Mouse (Mus musculus) heart, embryonic 16.5 days (tissue): ENCODE measurements around the gene Nme9. TPM values are rescaled to one million over a fixed set of nuclear protein-coding genes. Genes with fewer than 3 reads are reported as not detected.

Experiments used
- ATAC-seq: fragments of 200-750 bp; cut with Nextera tagmentation; replicated peaks from 2 replicates; pipeline ENCODE4 v1.8.0; 2017; ENCODE audit warnings: moderate number of reproducible peaks; ENCODE audit not compliant: insufficient read depth, low FRiP score; ENCODE audit errors: extremely low read depth
- H3K27ac ChIP-seq: fragments of 300-500 bp; sonication (generic); 2 replicates; pipeline ENCODE4 v1.5.1; 2014; ENCODE audit warnings: mild to moderate bottlenecking, low read length, control low read depth, moderate library complexity
- H3K27me3 ChIP-seq: fragments of 300-500 bp; sonication (generic); 2 replicates; pipeline ENCODE4 v1.6.1; 2014; ENCODE audit warnings: low read length, mixed read lengths; ENCODE audit not compliant: control insufficient read depth, insufficient read depth
- H3K36me3 ChIP-seq: fragments of 300-500 bp; sonication (generic); 2 replicates; pipeline ENCODE4 v1.6.1; 2014; ENCODE audit not compliant: control insufficient read depth, insufficient read depth
- H3K4me1 ChIP-seq: fragments of 300-500 bp; sonication (generic); 2 replicates; pipeline ENCODE4 v1.6.1; 2014; ENCODE audit warnings: low read length, mixed read lengths; ENCODE audit not compliant: control insufficient read depth, insufficient read depth
- H3K4me2 ChIP-seq: fragments of 300-500 bp; sonication (generic); 2 replicates; pipeline ENCODE4 v1.6.1; 2014; ENCODE audit warnings: low read depth, mild to moderate bottlenecking, control low read depth, low read length
- H3K4me3 ChIP-seq: fragments of 300-500 bp; sonication (generic); 2 replicates; pipeline ENCODE4 v1.5.1; 2014; ENCODE audit warnings: mild to moderate bottlenecking, control low read depth, low read length
- H3K9ac ChIP-seq: fragments of 300-500 bp; sonication (generic); 2 replicates; pipeline ENCODE4 v1.6.1; 2014; ENCODE audit warnings: low read length, control low read depth
- H3K9me3 ChIP-seq: fragments of 300-500 bp; sonication (generic); replicated peaks from 2 replicates; pipeline ENCODE4 v1.6.1; 2016; ENCODE audit warnings: low read length; ENCODE audit not compliant: control insufficient read depth
- WGBS: fragments of 180-500 bp; shearing (Covaris S2); extraction: QIAGEN DNeasy Blood & Tissue Kit; methylation state at CpG from one replicate; pipeline ENCODE4 v1.1.7; 2014; 5-methylcytosine and 5-hydroxymethylcytosine counted together
- polyA plus RNA-seq: library from polyadenylated mRNA; unstranded; fragments of >200 nt; fragmentation: Nextera tagmentation; extraction: Ambion mirVana; gene quantifications from 2 replicates; pipeline ENCODE4 v1.2.1, GENCODE M21; 2015

Gene Nme9
- polyA plus RNA-seq, 1 experiment from 2014 or later = 1.0 TPM

DNA sequence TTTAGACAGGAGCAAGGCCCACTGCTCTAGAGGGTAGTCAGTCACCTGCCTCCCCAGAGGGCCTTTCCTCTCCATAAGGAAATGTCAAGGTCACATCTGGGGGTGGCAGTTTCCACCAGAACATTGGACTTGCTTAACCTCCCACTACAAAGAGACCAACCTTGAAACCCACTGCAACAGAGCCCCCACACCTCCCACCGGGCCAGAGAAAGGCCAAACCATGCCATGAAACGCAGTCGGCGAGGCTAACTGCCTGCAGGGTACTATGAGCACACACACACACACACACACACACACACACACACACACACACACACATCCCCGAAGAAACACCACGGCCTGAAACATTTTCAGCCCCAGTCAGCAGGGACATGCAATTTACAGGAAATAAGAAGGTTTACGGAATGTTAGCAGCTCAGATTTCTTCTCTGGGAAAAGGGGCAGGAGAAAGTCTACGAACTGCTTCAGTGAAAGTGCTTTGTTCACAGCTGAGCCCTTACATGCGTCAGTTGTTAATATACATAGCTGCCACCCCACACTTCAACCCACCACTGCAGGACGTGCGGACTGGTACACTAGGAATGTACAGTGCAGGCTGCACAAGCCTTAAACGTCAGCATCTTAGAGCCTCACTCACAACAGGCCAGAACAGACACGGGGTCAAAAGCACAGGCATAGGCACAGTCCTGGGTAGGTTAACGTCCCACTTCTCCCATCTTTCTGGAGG lies 16.2 kb upstream of the Nme9 start:
- ATAC-seq = peak; percentile 67
- WGBS = 43% methylated on average over 14 of the region's 14 CpGs
- Histone ChIP-seq H3K4me2 (peak overlapping the region; percentile 96), H3K36me3 (no peaks in the 10 kb centered on the region), H3K27me3 (peaks cover 11% of the 10 kb centered on the region), H3K9me3 (no peaks in the 10 kb centered on the region), H3K4me3 (peak overlapping the region; percentile 81), H3K9ac (peak overlapping the region; percentile 87), H3K27ac (peak overlapping the region; percentile 84), H3K4me1 (peaks cover 17% of the 10 kb centered on the region)

DNA sequence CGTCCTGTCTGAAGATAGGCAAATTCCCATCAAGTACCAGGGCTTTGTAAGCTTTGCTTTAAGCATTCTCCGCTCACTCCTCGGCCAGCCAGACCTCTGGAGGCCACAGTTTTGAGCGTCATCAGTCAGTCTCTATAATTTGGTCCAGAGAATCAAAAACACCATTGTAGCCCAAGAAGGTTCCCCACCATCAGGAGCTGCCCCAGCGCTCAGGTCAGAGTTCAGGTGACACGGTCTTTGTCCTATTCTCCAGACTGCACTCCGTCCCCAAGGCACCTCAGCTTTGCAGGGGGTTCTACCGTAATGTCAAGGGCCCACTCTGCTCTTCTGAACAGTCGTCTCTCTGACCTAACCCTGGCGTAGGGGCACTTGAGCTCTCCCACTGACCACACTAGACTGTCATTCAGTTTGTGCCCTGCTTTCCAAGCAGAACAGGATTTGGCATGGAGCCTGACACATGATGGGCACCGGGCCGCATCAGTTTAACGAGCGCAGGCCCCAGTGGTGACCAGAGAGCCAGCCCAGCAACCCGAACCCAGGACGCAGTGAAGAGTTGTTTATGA lies 15.6 kb upstream of the Nme9 start:
- Histone ChIP-seq H3K4me1 (peaks cover 17% of the 10 kb centered on the region), H3K36me3 (no peaks in the 10 kb centered on the region), H3K27ac (peak overlapping the region; percentile 84), H3K4me3 (peak overlapping the region; percentile 81), H3K27me3 (peaks cover 11% of the 10 kb centered on the region), H3K4me2 (peak overlapping the region; percentile 96), H3K9me3 (no peaks in the 10 kb centered on the region), H3K9ac (peak overlapping the region; percentile 87)
- peak; percentile 42; the same call in 1 of the 2 replicates for ATAC-seq
- WGBS = 22% methylated on average over 16 of the region's 16 CpGs

DNA sequence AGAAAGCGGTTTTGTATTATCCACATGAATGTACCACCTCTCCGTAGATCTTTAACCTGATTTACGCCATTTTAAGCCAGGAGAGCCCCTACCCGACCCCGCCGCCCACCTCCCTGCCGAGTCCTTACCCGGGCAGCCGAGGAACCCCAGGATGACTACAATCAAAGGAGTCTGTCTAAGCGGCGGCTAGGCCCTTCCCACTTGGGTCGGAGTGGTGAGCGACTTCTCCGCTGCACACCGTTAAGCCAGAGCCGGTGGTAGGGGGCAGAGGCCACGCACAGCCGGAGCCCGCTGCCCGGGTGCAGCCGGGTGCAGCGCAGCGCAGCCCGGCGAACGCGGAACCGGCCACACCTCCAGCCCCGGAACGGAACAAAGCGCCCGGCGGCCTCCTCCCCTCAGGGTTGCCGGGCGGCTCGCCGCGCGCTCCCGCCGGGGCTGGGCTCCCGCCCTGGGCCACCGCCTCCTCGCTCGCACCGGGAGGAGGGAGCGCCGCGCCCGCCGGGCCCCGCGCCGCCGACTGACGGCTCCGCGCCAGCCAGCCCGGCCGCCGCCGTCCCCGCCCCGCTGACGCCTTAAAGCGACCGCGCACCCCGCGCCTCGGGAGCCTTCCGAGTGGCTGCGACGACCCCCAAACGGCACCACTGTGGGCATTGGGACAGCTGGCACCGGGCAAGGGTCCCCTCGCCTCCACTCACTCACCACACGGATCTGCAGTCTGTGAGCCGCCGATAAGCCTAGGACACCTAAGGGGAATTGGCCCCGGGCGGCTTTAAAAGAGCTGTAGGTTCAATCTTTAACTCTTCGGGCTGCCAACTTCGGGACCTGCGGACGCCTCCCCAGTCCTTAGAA lies 14.9 kb upstream of the Nme9 start:
- peaks cover 17% of the 10 kb centered on the region for H3K4me1 ChIP-seq
- under 1% methylated on average over 68 of the region's 86 CpGs for WGBS
- peak; percentile 78 for ATAC-seq
- H3K4me2 ChIP-seq = peak overlapping the region; percentile 96
- peak overlapping the region; percentile 84 for H3K27ac ChIP-seq
- H3K27me3 ChIP-seq = peaks cover 11% of the 10 kb centered on the region
- H3K36me3 ChIP-seq = no peaks in the 10 kb centered on the region
- peak overlapping the region; percentile 81 for H3K4me3 ChIP-seq
- no peaks in the 10 kb centered on the region for H3K9me3 ChIP-seq
- peak overlapping the region; percentile 87 for H3K9ac ChIP-seq

DNA sequence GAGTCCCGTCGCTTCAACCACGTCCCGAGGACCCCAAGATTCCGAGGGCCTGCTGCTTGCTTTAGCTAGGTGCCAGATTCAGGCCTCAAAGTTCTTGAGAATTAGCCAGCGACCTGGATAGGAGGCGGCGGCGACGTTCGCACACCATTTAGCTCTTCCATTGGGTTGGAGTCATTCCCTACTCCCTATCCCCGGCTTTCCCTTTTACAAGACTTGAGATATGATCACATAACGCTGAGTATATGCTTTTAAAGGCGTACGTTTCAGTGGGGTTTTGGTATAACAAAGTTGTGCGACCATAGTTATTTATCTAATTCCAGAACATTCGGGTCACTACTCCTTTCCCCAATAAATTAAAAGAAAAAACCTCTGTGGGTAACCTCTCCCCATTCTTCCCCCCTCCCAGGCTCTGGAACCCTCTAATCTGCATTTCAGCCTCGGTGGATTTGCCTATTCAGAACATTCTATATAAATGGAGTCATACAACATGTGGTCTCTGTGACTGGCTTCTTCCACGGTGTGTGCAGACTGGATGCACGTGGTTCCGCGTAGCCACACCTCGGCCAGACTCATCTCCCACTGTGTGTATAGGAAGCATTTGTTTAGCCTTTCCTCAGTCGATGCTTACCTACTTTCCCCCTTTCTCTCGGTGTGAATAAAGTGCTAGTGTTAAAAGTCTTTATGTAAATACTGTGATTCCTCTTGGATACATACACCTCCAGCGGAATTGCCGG lies 14.1 kb upstream of the Nme9 start, which contains the start of gene Mras:
Gene Mras, minus strand, starts transcription at position 351 of the 734 bp plus-strand sequence.
- Histone ChIP-seq H3K9me3 (no peaks in the 10 kb centered on the region), H3K27me3 (peaks cover 11% of the 10 kb centered on the region), H3K4me3 (peak within 1 kb of the TSS; percentile 81), H3K4me2 (peak within 1 kb of the TSS; percentile 96), H3K36me3 (no peaks in the 10 kb centered on the region), H3K9ac (peak within 1 kb of the TSS; percentile 87), H3K27ac (peak within 1 kb of the TSS; percentile 84), H3K4me1 (peaks cover 17% of the 10 kb centered on the region)
- WGBS = 12% methylated on average over 27 of the region's 27 CpGs
- peak; percentile 2; the same call in 1 of the 2 replicates for ATAC-seq

DNA sequence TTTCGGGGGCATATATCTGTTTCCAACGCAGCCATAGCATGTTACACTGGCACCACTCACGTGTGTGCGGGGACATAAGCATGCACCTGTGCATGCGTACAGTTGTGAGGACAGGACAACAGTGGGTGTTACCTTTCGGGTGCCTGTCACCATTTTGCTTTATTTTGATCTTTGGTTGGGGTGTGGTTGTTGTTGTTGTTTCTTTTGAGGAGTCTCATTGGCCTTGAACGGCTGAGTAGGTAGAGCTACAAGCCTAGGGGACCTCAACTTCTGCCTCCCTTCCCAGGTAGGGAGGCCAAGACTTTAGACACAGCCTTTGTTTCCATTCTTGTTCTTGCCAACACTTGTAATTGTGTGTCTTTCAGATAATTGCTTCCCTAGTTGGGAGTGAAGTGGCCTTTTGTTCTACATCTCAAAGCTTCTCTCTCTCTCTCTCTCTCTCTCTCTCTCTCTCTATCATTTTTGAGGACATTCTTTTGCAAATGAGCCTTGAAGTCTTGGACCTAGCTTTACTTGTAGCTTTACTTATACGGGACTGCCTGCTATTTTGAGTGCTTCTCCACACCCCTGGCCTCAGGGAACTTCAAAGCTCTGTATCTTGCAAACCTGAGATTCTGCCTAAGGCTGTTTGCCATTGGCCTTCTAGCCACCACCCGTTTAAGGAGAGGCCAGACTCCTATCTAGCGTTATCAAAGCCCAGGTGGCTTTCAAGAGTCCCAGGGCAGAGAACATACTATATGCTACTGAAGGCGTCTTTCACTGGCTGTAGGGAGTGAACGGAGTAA lies 13.3 kb upstream of the Nme9 start:
- Histone ChIP-seq H3K9ac (no peak overlapping the region), H3K27ac (no peak overlapping the region), H3K4me3 (no peak overlapping the region), H3K4me1 (peaks cover 17% of the 10 kb centered on the region), H3K9me3 (no peaks in the 10 kb centered on the region), H3K27me3 (peaks cover 11% of the 10 kb centered on the region), H3K36me3 (no peaks in the 10 kb centered on the region), H3K4me2 (no peak overlapping the region)
- WGBS = 66% methylated on average over 12 of the region's 12 CpGs
- ATAC-seq = no peak

DNA sequence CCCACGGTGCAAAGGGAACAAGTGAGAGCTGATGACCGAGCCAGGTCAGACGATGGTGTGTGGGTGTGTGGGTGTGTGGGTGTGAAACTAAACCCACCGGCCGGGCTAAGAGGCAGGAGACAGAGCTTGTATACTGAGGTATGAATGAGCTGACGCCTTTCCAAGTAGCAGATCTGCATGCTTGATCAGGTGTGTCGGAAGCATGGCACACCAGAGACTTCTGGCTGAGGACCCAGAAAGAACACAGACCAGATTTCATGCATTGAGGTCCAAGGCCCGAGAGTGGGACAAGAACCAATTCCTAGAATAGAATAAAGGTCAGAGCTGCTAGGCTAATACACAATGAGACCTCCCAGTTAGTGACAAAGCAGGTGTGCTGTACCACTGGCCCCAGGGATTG lies 12.2 kb upstream of the Nme9 start:
- ATAC-seq = no peak
- Histone ChIP-seq H3K36me3 (no peaks in the 10 kb centered on the region), H3K4me1 (peaks cover 17% of the 10 kb centered on the region), H3K4me3 (no peak overlapping the region), H3K9me3 (no peaks in the 10 kb centered on the region), H3K27me3 (peaks cover 11% of the 10 kb centered on the region), H3K27ac (no peak overlapping the region), H3K4me2 (no peak overlapping the region), H3K9ac (no peak overlapping the region)
- WGBS = 61% methylated on average over 8 of the region's 8 CpGs

DNA sequence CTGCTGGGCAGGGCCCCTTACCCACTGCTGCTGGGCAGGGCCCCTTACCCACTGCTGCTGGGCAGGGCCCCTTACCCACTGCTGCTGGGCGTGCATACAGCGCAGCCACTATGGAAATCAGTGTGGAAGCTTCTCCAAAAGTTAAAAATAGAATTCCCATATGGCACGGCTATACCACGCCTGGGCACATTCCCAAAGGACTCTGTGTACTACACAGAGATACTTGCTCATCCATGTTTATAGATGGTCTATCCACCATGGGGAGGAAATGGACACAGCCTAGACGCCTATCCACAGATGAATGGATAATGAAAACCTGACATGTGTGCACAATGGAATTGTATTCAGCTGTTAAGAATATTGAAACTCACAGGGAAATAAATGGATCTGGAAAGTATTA lies 10.3 kb upstream of the Nme9 start:
- peaks cover 7% of the 10 kb centered on the region; the same call in 1 of the 2 replicates for H3K4me1 ChIP-seq
- peaks cover 11% of the 10 kb centered on the region for H3K27me3 ChIP-seq
- H3K4me3 ChIP-seq = no peak overlapping the region
- ATAC-seq = no peak
- no peak overlapping the region for H3K27ac ChIP-seq
- 58% methylated on average over 5 of the region's 5 CpGs for WGBS
- H3K4me2 ChIP-seq = no peak overlapping the region
- H3K9ac ChIP-seq = no peak overlapping the region
- H3K36me3 ChIP-seq = no peaks in the 10 kb centered on the region
- H3K9me3 ChIP-seq = no peaks in the 10 kb centered on the region
